Mouse (Mus musculus): ENCODE results near the gene Cdk5rap2. TPM values are rescaled to one million over a fixed set of nuclear protein-coding genes. Genes with fewer than 3 reads are reported as not detected.

Gene Cdk5rap2
- total RNA-seq, 2 experiments from 2014 or later, result 10.7 to 14.8 TPM

DNA sequence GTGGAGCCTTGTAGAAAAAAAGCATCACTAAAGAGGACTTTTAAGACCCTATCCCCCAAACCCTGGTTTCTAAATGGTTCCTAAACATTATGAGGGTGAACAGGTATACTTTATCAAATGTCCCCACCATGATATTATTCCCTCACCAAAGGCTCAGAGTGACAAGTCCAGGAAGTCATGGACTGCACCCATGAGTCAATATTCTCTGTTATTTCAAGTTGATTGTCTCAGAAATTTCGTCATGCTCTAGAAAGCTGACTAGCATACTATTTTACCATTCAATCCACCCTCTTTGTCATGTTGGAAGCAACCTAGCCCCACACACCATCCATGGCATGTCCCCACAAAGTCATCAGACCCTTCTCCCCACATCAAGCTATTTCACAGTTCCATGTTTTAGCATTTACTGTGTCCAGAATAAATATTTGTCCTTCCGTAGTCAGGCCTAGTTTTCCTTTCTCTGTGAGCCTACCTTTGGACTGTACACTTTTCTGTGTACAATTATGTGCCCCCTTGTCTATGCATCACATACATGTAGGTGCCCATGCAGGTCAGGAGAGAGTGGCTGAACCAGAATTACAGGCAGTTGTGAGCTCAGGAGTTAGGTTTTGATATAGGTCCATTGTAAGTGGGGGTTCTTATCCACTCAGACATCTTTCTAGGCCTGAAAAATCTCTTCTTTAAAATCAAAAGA, 142.9 kb downstream of the Cdk5rap2 start:
- DNase-seq (ENCODE audit: low spot score in 2 of 2), result no peak

DNA sequence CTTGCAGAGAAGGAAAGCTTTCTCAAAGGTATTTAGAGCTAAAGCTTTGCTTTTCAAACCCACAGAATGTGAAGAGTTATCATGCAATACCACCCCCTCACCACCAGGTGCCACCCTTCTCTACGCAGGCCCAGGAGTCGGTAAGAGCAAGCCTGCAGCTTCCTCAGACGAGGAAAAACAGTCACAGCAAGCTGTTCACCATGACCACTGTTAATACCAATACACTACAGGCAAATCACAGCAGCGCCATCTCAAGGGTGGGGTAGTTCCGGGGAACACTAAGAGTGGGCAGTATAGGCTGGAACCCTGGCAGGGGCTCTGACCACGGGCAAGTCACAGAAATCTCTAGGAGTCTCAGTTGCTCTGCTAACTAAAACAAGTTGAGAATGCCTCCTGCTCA, 145.0 kb downstream of the Cdk5rap2 start:
- peak; percentile 49 to 57 for DNase-seq (ENCODE audit: low spot score in 2 of 2)

DNA sequence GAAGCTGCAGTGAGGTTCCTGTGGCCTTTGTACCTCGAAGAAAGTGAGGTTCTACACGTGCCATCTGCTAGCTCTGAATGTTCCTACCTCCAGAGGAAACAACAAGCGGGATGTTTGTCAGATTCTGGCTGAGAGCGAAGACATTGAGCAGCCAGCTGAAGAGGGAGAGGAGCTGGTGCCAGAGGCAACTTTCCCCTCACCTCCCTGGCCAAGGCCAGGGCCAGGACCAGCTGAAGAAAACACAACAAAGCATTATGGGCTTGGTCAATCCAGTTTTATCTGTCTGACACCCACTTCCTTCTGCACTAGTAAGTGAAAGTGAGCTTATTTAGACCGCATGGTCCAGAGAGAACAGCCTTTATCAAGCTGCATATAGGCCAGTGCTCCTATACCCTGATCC, 147.4 kb downstream of the Cdk5rap2 start:
- DNase-seq (ENCODE audit: low spot score in 2 of 2), result no peak

DNA sequence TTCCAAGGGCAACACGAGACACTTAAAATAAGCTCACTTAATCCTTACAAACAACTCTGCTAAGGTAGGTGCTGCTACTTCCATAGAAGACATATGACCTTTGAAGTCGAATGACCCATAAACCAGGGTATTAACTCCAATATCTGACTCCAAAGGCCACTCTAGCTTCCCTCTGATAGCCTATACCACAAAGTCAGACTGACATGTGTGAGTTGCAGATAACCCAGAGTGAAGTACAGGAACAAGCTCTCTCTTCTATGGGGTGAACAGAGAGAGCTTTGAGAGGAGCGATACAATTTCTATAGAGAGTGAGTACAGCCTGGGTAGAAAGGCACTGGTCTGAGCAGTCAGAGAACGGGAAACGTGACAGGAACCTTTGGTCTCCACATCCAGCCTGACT, 148.9 kb downstream of the Cdk5rap2 start:
- no peak for DNase-seq (ENCODE audit: low spot score in 2 of 2)

DNA sequence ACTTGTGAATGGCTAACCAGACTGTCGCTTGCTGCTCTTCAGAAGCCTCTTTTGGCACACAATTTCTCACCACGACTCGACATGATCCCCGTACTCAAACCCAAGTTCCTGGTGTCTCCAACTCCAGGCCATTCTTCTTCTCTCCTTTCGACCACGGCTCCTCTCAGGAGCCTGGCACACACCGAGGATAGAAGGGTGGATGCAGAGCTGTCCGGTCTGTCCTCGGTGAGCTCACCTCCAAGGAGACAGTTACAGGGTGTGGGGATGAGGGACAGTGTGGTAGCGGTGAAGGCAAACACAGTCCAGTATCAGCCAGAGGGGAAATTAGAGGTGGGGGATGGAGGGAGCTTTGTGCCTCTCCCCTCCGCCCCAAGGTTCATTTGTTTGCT, 149.8 kb downstream of the Cdk5rap2 start:
- DNase-seq (ENCODE audit: low spot score in 2 of 2), result no peak

DNA sequence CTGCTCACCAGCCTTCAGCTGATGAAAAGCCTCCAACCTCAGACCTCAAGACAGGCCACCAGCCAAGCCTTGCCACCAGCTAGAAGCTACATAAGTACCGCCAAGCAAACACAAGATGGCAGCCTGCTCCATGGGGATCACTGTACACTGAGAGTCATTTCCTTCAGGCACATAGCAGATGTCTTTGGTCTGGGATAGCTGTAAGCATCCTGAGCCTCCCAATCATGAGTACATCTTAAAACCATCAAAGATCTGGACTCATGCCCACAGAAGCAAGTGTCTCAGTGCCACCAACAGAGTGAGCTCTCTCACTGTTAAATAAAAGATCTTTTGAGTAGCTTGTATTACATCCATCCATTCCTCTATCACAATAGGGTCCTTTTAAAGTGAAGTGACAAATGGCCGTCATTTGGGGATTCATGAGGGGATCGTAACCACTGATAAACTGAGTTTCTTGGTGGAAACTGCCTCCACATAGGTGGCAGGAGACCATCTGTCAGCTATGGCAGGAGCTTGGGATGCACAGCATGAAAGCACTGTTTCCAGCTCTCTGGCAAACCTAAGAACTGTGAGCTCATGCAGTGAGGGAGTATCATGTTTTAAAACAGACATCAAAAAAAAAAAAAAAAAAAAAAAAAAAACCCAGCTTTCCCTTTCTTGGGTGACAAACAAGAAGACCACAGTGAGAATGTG, 150.4 kb downstream of the Cdk5rap2 start:
- peak in 1 of 2 experiments; percentile 57 for DNase-seq (ENCODE audit: low spot score in 2 of 2)

DNA sequence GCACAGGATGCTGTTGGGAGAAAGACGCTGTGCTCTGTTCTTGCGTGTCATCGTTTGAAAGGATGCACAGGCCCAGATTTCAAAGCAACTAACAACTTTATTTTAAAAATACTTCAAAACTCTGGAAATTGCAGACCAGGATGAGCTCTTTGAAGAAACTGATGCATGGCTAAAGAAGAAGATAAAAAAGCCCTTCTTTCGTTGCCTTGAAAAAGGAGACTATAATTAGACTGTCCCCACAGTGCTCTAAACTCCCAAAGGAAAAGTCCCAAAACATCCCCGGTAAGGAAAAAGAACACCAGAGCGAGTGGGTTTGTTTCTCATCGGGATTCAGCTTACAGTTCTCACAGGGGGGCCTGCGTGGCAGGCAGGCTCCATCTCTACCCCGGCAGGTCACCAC, 151.4 kb downstream of the Cdk5rap2 start:
- DNase-seq (ENCODE audit: low spot score in 2 of 2), result no peak

DNA sequence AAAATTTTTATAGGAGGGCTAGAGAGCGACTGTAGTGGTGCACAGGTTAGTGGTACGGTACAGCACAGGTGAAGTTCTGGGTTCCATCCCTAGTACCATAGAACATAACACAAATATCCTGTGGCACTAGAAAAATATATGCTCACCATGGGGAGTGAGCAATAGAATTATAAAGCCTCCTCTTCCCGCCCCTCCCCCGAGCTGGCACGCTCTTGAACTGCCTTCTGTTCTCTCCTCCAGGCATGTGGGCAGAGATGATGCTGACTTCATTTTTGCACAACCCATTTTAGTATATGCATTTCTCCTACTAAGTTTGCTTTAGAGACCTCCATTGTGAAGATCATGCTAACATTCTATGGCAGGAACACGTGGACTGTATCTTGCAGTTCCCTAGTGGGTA, 152.0 kb downstream of the Cdk5rap2 start:
- DNase-seq (ENCODE audit: low spot score in 2 of 2), result peak; percentile 50 to 83

DNA sequence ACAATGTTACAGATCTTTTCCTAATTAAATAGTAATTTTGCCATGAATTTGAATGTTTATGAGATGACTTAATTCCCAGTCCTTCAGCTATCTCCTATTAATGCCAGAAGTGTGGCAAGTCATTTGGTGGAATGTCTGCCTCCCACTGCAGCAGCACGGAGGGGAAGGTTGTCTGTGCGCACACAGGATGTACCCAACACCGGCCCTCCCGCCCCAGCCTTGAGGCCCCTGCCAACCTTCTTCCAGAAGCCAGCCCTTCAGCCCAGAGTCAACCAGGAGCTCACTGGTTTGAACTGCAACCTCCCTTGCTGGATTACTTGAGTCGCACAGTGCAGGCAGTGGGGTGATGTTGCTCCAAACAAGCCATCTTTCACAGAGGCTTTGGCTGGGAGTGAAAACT, 158.5 kb downstream of the Cdk5rap2 start:
- DNase-seq (ENCODE audit: low spot score in 2 of 2), result no peak

DNA sequence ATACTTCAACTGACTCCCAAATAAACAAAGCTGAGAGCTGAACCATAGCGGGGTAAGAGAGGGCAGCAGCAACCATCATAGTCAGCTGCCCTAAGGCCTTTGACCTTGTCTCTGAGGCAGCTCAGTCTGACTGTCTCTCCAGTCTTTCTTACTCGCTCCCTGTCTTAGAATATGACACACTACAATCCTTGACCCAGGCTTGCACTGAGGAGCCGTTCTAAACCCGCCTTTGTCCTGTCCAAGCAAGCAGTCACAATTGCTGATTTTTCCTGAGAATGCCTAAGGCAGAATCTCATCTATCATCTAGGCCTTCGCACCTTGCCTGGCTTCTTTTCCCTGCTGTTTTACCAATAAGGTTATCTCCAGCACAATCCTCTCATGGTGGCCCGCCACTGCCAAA, 164.5 kb downstream of the Cdk5rap2 start:
- DNase-seq (ENCODE audit: low spot score in 2 of 2), result no peak

DNA sequence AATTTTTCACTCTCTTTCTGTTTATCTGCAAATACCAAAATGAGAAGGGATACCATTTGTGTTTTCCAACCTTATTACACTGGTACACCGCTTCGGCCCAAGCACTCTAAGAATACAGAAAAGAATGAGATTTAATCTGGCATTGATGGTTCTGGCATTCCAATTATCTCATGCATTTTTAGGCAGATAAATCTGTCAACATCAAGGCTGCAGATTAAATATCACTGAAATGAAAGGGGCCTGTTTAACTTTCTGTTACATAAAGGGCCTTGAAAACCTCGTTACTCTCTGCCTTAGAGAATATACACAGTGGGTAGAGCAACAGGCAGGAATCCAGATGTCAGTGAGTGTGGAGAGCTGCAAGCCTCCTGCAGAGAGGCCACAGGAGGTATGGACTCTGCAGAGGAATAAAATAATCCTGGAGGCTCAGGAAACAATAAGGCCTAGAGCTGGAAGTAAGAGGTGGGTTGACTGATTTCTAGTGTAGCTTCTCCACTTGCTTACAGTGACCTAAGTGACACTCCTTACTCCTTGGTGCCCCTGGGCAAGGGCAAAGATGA, 166.6 kb downstream of the Cdk5rap2 start:
- no peak for DNase-seq (ENCODE audit: low spot score in 2 of 2)

DNA sequence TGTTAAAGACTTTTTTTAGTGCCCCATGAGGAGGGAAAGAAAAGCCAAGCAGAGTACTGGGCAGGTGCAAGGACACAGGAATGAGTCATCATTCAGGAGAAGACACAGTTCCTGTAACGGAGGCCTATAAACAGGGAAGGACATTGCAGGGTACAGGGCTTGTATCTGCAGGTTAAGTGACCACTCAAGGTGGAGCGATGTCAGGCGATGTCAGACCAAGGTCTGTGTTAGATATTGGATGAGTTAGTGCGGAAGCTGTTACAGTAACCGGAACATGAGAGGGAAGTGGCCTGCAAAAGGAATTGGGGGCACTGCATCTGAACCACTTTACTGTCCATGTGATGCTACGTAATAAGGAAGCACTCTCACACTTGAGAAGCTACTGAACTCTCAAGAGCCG, 170.5 kb downstream of the Cdk5rap2 start:
- DNase-seq (ENCODE audit: low spot score in 2 of 2), result no peak

DNA sequence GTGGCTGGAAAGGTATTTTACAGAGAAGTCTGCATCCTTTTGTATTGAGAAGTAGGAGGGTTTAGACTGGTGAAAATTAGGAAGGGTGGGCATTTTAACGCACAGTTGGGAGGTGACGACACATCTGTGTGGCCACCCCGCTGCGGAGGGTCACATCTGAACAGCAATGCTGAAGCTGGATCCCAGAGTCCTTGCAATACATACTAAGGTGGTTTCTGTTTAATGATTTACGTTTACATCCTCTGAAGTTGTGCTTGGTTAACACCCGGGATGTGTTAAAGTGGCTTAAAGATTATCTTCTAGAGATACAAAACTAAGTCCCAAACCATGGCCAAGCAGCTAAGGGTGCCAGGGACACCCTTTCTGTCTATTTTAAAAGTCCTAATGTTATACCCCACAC, 171.4 kb downstream of the Cdk5rap2 start:
- no peak for DNase-seq (ENCODE audit: low spot score in 2 of 2)

DNA sequence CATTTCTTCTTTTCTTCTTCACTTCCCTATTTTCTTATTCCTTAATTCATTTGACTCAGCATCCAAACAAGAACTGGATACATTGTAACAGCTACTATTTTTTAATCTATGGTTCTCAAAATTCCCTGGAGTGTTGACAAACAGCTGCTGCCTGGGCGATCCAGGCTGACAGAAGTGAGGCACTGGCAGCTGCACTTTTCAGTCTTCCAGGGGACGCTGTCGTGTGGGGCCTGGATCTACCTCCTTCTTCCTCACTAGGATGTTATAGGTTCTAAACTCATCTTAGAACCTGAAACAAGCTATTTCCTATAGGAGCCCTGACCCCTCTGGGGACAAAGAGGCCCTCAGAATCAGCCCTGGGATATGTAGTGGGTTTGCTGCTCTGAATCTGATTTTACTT, 177.9 kb downstream of the Cdk5rap2 start:
- DNase-seq (ENCODE audit: low spot score in 2 of 2), result no peak

DNA sequence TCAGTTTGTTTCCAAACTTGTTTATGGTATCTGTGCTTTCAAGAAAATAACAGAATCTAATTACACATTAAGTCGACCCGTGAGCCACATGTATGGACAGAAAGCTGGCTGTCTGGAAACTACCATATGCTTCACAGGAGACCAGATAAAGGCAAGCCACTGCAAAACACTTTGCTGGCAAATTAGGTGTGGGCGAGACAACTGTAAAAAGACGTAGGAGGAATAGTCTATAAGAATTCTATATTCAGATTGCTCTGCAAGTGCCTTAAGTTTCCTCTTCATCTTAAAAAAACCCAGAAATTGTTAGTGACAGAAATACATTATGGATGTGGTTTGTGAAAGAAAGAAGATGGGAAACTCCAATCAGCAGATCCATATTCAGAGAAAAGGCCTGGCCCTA, 180.4 kb downstream of the Cdk5rap2 start:
- DNase-seq (ENCODE audit: low spot score in 2 of 2), result peak in 1 of 2 experiments; percentile 16

DNA sequence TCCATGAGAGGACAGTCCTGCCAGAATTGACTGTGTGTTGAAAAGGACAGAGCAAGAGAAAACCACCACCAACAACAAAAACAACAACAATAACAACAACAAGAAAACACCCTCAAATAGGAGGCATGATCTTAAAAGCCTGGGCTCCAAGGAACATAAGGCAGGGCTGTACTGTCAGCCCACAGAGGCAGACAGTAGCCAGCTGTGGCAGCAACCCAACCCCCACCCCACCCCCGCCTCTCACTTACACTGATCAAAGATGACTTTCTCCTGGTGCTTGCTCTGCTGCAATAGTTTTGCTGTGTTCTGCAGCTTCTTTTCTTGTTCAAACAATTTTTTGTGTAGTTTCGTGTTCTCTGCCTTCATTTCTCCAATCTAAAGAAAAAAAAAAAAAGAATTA, 181.9 kb downstream of the Cdk5rap2 start:
- no peak for DNase-seq (ENCODE audit: low spot score in 2 of 2)

DNA sequence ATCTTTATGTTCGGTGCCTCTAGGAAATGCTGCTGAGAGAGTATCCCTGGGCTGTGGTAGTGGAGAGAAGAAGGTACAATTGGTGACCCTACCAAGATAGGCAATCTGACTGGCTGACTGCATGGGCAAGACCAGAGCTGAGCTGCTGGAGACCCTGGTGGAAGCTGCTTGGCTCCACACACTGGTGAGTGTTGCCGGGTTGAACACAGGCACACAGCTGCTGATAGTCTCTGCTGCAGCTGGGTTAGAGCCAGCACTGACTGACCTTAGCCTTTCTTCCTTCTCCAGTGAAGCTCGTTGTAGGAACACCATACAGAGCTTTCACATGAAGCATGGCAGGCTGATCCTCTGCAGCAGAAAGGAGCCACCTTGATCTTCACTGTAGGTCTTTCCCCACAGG, 182.6 kb downstream of the Cdk5rap2 start:
- no peak for DNase-seq (ENCODE audit: low spot score in 2 of 2)

DNA sequence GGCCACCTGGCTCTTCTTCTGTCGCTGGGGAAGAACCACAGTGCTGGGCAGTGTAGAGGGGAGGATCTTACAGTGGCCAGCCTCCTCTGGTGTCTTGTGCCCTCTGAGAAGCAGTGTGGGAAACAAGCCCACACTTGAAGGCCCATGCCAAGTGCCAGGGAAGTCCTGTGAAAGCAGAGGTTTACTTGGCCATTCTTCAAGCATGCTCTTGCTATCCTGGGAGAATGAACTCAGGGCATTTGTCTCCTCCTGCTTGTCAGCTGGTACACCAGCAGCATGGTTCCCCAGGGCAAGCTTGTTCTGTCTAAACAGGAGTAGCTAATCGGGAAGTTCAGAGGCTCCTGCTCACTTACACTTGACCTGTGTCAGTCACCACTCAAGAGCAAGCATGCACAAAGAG, 185.7 kb downstream of the Cdk5rap2 start:
- no peak for DNase-seq (ENCODE audit: low spot score in 2 of 2)

DNA sequence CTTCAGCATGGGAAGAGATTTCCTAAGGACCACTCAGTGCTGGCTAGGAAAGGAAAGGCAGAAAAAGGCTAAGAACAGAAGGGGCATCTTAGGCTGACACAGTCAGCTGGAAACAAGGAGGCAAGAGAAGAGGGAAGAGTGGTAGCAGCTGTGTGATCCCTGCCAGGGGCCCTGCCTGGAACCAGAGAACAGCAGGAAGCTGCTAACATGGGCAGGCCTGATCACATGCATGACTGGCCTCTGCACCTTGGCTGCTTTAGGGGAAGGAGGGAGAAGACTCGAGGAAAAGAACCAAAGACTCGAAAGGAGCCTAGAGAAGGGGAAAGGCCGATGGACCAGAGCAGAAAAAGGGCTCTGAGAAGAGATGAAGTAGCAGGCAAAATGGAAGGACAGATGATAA, 188.4 kb downstream of the Cdk5rap2 start:
- DNase-seq (ENCODE audit: low spot score in 2 of 2), result no peak

DNA sequence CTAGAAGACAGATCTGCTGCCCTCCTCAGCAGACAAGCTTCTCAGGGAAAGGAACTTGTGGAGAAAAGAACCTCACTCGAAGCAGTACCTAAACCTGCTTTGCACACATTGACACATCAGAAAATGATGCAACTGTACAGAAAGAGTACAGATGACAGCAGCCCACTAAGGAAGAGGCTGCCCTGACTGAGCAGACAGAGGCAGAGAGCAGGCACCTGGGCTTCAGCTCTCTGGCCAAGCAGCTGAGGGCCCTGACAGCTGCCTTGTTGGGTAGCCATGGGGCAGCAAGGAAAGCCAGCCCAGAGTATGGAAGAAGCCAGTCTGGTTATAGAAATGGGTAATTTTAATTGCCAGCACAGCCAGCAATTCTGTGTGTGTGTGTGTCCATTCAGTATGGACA, 188.9 kb downstream of the Cdk5rap2 start:
- DNase-seq (ENCODE audit: low spot score in 2 of 2), result no peak

DNA sequence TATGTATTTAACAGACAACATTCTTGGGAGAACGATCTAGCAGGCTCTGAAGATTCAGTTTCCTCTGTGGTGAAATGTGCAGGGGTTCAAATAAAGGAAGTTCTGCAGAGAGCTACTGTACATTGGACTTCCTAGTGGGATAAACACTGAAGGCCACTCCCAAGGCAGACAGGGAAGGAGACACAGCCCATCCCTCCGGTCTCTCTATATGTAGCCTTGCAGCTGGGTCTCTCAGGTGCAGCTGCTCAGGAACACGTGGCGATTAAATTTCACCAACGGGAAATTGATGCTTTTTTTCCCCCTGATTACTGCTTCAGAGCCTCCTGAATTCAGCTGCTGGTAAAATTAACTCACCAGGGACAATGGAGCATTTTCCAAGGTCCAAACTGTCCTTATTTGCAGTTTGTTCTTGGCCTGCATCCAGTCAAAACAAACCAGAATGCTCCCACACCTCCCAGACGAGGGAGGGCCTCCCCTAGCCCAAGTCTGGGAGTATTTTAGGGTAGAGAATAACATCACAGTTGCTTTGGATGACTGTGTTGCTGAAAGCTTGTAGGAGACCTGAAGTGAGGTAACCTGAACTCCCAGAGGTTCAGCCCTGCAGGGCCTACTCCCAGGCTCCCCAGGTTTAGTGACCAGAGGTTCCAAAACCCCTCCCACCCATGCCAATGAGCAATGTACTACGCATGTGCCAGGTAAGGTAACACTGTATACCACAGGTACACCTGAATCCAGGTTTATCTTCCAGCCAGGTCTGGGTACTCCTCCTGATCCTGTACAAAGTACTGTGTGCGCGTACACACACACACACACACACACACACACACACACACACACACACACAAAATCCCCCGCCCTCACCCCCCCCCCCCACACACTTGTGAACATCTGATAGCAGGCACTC, 189.7 kb downstream of the Cdk5rap2 start:
- DNase-seq (ENCODE audit: low spot score in 2 of 2), result peak in 1 of 2 experiments; percentile 49

DNA sequence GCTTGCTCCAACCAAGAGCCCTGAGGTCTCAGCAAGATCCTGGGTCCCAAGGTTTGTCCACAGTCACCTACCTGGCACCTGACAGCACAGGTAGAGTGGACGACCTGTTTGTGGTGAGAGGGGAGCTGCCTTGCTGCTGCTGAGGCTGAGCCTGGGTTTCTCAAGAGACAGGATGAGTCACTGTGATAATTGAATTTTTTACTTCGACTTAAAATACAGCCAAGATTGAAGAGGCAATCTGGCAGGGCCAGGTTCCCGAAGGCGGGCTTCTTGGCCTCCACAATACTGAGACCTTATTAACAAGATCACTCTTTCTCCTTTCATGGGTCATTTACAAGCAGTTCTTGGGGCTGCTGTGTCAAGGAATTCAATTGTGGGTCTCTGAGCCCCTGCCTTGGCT, 190.5 kb downstream of the Cdk5rap2 start:
- peak; percentile 16 to 28 for DNase-seq (ENCODE audit: low spot score in 2 of 2)
